Mouse (Mus musculus): Measurements from ENCODE around the gene Srp14.

Srp14 gene

DNA sequence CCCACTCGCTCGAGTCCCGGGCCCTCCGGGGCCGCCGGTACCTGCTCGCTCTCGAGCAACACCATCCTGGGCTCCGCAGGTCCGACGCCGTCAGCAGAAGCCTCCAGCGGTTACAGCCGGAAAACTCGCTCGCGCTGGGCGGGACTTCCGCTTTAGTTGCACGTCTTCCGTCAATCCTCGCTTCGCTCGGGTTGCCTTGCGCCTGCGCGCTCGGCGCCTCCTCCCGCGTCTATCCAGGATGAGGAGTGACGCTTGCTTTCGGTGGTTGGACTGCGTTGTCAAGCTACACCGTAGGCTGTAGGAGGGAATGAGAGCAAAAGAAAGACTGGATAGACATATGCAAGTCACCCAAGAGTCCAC lies at the start of gene Srp14:
Gene Srp14 (minus strand): TSS at position 162 of the 360 bp plus-strand sequence.
- DNase-seq (ENCODE audit: low spot score): peak; percentile 72

DNA sequence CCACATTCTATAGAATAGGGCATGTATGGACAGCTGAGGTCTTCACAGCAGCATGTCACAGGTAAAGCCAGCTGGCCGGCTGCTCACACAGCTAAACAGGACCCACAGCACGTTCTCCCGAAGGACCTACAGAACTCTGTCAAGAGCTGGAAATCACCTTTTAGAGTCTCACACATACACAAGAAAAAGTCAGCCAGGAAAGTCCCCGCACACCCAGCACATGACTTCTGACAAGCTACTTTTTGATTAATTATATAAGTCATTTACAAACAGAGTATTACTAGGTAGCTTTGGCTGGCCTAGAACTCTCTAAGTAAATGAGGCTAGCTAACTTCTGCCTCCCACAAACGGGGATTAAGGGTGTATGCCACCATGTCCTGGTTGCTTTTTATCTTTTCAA lies 47.0 kb upstream of the Srp14 start:
- DNase-seq (ENCODE audit: low spot score): no peak

DNA sequence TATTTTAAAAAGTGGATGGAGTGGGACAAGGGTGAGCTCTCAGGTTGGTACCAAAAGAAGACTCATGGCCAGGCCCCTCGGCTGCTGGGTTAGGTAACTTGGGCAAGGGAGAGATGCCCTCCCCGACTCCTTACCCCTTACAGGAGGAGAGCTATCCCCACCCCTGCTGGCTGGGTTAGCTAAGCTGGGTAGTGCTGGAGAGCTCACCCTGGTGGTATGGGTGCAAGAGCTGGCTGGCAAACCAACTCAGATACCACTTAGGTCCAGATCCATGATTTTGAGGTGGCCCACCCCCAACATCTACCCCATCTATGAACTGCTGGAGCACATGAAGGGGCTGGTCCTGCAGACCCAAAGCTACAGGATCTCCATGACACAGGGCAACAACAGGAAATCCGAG lies 45.3 kb upstream of the Srp14 start:
- no peak for DNase-seq (ENCODE audit: low spot score)

DNA sequence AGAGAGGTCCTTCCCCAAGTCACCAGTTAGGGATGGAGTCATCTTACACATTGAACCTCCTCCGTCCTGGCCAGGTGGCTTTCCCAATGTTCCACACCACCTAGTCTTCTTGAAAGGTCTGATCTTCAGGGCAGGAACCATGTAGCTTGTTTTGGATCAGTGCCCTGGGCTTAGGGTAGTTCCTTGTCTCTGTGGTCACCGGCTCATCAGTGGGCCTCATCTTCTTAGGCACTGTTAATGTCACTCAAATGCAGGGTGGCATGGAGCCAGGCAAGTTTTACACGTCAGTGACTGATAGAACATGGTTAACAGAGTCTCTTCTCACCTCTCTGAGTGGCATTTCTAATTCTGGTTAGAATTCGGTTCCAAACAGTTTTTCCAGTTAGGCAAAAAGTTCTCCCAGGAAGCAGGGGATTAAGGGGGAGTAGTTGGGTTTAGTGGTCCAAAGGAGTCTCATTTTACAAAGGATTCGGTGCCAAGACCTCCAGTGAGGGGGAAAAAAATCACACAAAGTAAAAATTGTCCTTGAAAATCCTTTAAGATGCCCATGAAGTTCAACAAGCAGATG lies 43.7 kb upstream of the Srp14 start:
- no peak for DNase-seq (ENCODE audit: low spot score)

DNA sequence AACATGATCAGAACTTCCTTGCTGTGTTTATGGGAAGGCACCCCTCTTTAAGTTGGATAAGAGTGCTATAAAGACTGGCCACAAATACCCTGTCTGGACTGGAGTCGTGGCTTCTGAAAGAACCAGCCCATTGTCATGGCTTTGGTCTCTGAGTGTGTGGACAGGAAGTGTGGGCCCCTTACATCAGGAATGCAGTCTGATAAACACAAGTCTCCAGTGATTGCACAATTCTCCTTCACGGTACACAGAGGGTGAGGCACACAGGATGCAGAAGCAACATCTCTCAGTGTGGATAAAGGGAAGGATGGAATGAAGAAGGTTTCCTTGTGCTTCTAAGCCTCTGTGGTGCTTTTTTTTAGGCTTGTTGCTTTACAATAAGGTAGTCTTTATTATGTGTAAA lies 42.8 kb upstream of the Srp14 start:
- no peak for DNase-seq (ENCODE audit: low spot score)

DNA sequence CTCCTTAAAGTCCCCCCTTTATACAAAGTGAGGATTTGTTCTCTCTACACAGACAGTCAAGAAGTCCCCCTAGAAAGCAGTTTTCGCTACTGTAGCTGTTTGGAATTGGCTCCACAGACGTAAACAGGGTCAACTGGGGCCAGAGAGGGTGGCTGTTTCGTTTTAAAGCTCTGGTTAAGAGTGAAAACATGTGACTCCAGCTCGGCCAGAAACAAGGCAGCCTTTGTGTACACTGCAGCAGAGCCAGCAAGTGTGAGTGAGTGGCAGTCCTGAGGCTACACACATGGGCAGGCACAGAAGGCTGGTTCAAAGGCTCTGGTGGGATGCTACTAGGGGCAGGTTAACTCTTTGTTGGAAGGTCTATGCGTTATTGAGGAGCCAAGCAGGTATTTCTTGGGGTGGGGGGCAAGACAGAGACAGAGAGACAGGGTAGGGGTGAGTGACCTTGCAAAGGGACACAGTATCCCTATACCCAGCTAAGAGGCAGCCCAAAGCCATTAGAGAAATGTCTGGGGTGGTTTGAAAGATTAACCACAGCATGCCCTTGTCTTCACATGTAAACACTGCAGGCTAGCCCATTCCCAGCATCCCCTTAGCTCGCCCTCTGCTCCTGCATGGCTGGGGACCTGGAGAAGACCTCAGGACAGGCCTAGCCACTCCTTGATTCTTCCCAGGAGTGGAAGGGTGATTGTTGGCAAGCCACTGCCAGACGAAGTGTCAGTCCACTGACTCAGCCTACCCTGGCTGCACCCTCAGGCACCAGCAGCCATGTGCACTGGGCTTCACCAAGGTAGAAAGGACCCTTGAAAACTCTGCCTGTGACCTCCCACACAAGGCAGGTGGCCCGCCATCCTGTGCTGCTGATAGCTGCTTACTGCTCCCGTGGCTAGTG lies 40.8 kb upstream of the Srp14 start:
- no peak for DNase-seq (ENCODE audit: low spot score)

DNA sequence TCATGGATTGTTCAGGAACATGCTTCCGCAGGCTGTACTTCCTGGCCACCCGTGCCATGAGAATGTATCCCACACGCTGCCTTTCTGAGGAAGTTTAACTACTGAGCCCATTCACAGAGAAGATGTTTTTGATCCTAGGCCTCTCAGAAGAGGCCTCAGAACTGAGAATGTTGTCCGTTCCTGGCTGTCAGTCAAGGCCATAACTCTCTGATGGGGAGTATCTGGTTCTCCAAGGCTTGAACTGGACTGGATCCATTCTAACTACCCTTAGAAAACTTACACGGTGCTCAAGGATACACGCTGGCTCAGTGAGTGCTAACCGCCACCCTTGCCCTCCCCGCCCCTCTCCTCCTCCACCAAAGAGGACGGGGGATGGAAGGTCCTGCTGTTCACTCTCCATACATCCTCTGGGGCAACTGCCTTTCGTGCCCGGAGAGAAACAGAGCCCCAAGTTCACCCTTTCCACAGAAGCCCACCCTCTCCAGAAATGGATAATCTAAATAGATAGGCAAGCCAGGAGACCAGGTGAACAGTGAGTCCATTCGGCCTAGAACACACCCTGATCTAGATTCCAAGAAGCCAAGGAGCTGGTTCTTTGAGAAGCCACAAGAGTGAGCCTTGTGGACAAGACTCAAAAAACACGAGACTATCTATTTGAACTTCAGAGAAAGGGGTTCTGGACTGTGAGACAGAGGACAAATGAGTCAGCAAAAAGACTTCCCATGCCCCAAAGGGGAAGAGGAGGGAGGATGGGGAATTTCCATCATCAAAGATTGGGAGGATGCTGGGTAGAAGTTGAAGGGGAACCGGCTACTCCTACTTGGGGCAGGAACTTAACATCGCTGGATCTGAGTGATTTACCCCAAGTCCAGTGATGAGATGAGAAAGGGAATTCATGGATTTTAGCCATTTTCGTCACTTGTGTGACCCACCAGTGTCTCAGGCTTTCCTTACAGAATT lies 33.2 kb upstream of the Srp14 start:
- DNase-seq (ENCODE audit: low spot score): no peak

DNA sequence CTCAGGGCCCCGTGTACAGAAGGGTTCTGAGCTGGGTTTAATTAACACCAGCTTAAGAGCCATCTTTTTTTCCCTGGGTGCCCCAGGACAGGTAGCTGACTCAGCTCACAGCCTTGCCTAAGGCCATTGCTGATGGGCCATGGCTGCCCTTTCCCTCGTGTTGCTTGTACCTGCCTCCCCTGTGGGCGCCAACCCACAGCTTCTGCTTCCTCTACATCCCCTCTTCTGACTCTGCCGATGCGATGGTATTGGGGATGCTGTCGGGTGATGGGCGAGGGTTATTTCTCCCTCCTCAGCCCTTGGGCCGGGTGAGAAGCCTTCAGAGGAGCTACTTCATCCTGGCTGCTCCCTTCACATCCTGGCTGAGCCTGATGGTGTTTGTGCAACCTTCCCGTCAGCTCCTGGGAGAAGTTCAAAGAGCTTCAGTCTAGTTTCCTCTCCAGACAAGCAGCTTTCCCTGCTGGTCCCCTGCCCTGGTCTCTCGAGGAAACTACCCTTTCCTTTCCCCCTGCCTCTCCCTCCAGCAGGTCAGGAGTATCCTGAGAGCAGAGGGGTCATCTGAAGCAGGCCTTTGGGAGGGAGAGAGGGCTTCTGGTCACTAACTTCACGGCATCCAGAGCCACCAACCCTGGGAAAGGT lies 32.4 kb upstream of the Srp14 start:
- DNase-seq (ENCODE audit: low spot score): no peak

DNA sequence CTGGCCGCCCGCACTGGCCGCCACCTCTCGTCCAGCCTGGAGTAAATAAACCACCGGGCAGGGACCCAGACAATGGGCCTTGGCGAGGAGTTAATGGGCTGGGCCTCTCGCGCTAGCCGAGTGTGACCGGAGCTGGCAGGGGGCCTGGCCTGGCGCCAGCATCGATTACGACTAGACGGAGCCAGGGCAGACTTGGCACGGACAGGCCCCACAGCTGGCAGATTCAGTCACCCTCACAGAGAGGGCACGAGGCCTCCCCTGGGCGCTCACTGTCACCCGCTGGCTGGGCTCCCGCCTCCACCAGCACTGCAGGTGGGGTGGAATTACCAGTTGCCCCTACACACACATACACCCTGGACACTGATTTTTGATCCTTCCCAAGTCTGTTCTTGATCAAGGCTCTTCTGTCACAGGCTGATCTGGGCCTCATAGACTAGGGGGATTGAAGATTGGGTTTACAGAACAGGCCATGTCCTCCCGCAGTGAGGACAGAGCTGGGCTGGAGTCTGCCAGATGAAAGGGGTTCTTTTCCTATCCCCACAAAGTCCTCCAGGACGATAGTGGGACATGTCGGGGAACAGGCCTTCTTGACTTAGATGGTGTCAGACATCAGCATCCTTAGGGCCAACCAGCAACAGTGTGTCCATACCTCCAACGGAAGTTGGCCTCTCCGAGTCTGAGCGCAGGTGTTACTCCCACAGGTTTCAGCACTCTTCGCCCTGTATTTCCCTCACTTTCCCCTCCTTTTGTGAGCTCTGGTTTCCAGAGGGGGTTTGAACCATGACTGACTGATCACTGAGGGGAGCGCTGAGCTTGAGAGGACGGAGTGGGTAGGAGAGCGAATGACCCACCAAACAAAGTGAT lies 31.2 kb upstream of the Srp14 start:
- DNase-seq (ENCODE audit: low spot score): peak; percentile 70

DNA sequence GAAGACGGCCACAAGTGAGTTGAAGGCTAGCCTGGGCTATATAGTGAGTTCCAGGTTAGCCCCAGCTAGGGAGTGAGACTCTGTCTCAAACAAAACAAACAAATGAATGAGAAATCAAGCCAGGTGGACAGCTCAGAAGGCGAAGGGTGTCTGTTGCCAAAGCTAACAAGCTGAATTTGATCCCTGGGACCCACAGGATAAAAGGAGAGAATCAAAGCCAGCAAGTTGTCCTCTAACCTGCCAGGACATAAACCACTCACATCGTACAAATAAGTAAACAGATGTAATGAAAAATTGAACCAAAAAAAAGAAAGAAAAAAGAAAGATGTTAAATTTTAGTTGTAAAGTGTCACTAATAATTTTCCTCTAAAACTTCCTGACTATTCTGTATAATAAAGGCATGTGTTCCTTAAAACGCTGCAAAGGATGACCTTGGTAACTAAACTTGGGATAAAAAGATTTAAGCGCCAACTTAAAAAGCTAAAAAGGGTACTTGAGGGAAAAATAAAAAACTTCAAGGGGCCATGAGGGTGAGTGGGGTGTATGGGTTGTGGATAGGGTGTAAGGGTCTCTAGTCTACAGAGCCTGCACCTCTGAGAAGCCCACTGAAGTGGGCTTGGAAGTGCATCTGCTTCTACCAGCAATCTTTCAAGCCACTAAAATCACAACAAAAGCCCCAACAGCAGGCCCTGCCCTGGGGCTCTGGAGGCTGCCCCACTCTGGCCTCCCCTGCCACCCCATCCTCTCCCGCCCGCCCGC lies 30.4 kb upstream of the Srp14 start:
- DNase-seq (ENCODE audit: low spot score): no peak

DNA sequence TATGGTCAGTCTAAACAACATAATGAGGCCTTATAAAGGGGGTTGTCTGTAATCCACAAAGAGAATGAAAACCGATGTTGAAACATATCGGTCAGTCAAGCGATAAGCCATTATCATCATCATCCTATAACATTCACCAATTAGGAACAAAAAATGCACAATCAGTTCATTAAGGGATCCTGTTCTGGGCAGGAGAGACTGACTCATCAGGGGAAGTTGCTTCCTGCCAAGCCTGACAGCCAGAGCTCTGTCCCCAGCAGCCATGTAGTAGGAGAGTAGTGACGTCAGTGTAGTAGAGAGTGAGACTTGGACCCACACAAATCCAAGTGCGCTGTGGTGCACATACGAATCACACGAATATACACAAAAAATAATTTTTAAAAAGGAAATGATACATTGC lies 27.6 kb upstream of the Srp14 start:
- DNase-seq (ENCODE audit: low spot score): no peak

DNA sequence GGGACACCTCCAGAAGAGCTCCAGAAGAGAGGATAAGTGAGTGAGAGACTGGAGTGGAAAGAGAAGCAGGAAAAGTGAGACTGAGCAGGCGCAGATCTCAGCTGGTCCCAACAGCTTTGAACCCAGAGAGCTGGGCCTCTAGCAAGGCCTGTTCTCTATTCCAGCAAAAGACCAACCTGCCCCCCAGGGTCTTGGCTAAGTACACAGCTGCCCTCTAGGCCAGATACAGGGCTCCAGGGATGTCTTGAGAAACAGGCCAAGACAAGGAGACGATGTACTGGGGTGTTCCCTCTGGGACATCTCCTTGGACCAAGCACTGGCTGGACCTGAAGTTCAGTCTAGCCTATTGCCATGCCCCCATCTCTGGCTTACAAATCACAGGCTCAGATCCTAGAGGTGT lies 20.7 kb upstream of the Srp14 start:
- DNase-seq (ENCODE audit: low spot score): no peak

DNA sequence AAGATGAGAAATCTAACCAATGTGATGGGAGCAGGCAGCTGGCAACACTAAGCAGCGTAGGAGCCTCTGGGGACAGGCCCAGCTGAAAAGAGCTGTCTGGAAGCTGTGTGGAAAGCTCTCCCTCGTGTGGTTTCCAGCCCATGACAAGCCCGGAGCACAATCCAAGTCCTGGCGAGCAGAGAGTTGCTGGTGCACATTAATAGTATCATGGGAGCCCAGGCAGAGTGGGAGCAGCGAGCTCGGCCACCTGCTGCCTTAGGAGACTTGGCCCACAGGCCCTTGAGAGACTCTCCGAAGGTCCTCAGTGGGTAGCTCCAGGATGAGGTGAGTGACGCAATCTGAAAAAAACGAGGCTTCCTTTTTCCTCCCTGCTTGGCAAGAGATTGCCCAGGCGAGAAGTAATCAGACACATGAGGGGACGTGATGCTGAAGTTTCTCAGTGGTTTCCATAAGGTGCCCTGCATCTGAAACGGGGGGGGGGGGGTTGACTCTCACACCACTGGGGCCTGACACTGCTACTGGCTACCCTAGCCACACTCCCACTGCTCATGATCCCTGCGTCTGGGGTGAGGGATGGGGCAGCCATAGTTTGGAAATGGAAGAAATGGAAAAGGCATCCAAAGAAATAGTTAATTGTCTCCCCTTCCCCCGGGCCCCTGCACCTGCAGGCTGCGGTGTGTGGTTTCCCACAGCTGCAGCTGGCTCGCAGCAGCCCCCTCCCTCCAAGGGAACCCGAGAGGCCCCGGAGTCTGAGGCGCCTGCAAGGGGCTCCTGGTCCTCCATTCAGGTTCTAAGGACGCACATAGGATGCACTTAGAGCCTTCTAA lies 19.8 kb upstream of the Srp14 start:
- no peak for DNase-seq (ENCODE audit: low spot score)

DNA sequence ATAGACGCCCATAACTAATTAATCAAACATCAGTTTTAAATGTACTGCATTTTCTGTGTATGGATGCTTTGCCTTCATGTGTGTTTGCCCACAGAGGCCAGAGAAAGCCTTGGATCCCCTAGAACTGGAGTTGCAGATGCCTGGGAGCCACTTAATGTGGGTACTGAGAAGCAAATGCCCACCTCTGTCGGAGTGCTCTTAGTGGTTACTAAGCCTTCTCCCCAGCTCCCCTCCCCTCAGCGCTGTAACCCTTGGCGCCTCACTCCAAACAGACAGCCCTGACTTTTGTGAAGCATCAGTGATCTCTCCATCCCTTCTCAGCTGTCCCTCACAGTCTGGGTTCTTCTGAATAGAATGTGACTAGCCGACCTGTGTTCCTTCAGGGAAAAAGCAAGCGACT lies 19.0 kb upstream of the Srp14 start:
- DNase-seq (ENCODE audit: low spot score): no peak

DNA sequence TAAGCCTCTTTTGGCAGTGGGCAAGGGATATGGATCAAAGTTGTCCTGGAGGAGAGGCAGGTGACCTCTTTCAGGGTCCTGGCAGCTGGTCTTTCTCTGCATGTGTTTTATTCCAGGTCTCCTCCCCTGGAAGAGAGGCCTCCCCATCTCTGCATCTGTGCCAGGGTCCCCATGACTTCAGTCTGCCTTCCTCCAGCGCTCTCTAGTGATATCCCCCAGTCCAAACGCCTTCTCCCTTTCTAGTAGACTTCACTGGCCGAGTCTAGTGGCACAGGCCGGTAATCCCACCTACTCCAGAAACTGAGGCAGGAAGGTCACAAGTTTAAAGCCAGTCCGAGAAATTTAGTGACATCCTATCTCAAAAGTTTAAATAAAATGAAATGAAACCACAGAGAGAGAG lies 18.4 kb upstream of the Srp14 start:
- no peak for DNase-seq (ENCODE audit: low spot score)

DNA sequence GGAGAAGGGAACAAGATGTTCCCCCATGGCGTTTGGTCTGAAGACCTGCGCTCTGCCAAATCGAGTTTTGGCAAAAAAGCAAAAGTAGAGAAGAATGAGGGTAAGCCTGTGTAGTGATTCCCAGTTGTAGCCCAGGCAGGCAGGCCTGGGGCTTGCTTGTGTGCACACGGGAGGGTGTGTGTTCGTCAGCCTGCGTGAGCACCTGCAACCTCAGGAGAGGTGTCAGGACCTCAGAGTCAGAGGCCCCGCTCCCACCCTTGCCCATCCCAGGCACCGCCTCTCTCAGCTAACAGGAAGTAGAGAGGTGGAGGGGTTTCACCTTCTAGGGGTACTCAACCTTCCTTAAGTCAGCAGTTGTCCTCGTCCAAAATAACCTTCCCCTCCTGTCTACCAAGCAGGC lies 15.5 kb upstream of the Srp14 start:
- DNase-seq (ENCODE audit: low spot score): no peak

DNA sequence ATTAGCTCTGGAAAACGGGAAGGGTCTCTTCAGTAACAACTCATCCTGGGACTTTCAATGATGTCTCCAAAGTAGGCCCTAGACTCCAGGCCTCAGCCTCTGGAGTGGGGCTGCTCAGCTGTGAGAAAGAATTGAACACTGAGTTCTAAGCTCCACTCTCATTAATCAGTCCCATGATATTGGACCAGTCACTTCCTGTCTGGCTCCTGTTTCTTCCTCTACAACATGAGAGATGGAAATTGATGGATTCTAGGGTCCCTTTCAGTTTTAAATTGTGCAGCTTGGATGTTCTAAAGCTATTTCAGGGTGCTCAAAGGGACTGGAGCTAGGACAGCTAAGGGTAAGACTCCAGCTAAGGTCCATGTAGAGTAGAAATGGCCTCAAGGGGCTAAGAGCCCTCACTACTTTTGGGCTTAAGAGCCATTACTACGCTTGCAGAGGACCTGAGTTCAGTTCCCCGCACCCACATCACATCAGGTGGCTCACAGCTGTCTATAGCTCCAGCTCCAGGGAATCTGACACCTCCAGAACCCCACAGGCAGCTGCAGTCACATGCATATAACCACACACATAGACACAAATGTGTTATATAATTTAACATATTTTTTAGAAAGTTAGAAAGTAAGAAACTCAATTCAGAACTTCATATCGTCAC lies 12.4 kb upstream of the Srp14 start:
- no peak for DNase-seq (ENCODE audit: low spot score)

DNA sequence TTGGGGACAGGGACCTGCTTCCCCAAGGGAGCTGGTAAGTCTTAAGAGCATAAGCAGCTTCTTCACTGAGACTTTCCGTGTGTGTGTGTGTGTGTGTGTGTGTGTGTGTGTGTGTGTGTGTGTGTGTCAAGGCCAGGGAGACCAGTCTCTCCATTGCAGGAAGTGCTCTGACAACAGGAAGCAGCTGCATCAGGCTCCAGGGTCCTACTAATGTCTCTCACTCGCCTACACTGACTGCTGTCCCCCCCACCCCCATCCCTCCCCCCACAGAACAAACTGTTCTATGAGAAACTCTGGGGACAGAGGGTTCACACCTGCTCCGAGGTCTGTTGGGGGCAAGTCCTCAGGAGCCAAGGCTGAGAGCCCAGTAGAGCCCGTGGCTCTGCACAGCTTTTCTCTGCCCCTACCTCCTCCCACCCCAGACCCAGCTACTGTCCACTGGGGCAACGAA lies 11.8 kb upstream of the Srp14 start:
- DNase-seq (ENCODE audit: low spot score): no peak

Data from ovary, postnatal 10 days (tissue).